Mouse (Mus musculus) kidney, postnatal 10 days (tissue): ENCODE data around the gene Polr3h.
"Not testable (repeated sequence)": the region's sequence is repeated elsewhere in the genome, so short reads cannot be mapped to it uniquely, and the experiment has no call there.

Source experiments
- DNase-seq: peaks from one replicate; pipeline ENCODE4 v3.0.0; 2021; ENCODE audit warnings: mixed read lengths

Polr3h gene

DNA sequence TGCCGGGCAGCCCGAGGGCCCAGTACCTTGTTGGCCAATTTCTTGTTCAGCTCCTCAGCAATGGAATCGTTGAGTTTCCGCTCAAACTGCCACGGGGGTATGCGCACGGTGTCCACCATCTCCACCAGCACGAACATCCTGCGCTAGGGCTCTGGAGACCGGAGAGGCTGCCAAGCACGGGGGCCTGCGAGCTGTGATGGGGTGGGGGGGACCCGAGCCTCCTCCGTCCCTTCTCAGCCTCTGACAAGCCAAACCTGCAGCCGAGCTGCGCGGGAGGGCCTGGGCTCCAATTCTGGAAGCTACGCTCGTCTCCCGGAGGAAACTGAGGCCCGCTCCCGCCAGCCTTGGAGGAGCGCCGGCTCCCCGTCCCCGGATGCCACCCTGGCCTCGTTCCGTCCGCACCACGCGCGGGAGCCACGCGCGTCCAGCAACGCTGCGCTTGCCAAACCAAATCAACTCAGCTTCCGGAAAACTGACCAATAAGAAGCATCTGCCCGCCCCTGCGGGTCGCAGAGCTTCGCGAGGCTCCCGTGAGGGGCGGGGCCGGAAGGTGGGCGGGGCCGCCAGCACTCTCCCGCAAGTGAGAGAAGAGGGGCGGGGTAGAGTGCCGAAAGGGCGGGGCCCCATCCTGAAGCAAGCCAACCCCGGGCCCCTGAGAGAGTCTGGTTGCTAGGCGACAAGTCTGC, at the start of gene Polr3h:
Gene Polr3h (minus strand): TSS at position 481 of the 686 bp plus-strand sequence.
- DNase-seq, result peak; percentile 99

DNA sequence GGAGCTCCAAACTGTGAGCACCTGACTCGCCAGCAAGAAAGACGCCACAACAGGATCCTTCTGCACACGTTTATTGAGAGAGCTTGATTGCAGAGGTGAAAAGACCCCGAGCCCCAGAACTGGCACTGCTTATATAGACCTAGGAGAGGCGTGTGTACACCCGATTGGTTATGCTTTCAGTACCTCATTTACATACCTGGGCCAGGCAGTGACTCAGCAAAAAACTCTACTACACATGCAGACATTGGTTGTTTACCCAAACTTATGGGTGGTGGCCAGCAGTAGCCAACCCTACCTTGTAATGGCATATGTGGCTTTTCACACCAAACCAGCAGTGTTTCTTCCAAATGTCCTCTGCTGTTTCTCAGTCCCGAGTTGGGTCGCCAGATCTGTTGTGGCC, 49.1 kb upstream of the Polr3h start:
- not testable (repeated sequence) for DNase-seq

DNA sequence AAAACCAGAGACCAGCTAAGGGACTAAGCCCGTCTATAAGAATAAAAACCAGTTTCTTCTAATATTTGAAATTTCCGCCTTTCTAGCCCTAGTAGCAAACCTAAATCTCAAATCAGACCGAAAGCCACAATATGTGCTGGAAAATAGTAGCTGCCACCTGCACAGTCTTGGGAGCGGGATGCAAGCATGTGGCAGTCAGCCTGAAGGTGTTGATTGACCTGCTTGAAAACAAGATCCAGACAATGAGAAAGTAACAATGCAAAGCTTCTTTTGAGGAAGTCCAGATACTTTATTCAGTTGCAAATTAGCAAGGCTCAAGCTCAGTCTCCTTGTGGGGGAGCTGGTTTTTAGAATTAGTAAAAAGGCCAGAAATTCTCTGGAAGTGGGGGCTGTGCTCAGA, 44.5 kb upstream of the Polr3h start:
- not testable (repeated sequence) for DNase-seq

DNA sequence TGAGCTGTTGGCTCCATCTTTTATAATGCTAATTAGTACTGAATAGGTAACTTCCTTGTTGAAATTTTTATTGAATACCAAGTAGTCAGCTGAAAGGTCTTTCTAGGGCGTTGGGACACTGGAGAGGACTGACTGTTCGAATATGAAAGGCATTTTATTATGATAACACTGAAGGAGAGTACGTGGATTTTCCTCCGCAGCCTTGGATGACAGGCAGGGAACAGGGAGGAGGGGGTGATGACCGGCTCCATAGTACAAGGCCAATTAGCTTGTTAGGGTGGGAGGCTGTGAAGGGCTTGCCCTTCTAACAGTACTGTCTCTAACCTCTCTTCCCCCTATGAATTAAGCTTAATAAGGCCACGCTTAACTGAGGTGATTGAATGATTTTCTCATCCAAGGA, 43.6 kb upstream of the Polr3h start:
- not testable (repeated sequence) for DNase-seq

DNA sequence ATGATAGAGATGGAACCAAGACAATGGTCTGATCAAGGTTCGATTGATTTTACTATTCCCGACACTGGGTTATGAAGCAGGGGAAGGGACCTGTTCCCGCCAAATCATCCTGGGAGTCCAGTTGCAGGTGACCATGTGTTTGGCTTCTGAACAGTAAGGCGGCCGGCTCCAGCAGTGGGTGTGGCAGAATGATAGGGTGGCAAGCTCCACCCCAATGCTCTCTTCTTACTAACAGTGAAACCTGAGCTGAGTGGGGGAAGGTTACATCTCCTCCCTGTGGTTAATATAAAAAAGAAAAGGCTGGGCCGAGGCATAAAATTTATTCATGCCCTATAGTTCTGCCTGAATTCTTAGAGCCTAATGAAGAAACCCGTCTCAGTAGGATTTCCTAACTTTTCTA, 43.1 kb upstream of the Polr3h start:
- DNase-seq, result no peak

DNA sequence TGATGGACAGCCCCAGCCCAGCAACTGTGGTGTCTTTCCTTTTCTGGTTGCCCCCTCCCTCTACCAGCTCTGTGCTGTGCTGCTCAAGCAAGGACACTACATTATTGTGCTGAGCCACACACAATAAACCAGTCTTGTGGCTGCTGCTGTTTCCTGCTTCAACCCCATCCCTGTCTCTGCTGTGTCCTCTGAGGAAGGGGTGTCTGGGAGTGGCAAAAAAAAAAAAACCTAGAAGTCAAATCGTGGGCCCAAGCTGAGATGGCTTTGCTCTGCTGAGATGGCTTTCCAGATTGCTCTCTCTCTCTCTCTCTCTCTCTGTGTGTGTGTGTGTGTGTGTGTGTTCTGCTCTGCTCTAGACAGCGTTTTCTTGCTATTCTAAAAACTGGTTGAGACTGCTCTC, 42.4 kb upstream of the Polr3h start:
- no peak for DNase-seq

DNA sequence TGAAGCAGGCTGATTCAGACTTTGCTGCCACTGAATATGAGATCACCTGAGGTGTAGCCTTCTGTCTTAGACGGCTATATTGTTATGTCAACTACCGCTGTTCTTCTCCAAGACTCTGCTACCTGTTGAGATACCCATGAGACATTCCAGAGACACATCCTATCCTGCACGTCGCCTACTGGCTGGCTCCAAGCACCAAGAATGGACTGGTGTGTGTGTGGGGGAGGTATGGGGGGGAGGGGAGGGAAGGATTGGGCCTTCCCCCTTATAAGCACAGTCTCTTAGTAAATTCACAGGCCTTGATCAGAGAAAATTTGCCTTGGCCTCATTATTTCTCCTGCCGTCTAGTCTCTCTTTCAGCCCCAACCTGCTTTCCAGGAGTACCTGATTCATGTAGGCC, 41.8 kb upstream of the Polr3h start:
- DNase-seq, result no peak

DNA sequence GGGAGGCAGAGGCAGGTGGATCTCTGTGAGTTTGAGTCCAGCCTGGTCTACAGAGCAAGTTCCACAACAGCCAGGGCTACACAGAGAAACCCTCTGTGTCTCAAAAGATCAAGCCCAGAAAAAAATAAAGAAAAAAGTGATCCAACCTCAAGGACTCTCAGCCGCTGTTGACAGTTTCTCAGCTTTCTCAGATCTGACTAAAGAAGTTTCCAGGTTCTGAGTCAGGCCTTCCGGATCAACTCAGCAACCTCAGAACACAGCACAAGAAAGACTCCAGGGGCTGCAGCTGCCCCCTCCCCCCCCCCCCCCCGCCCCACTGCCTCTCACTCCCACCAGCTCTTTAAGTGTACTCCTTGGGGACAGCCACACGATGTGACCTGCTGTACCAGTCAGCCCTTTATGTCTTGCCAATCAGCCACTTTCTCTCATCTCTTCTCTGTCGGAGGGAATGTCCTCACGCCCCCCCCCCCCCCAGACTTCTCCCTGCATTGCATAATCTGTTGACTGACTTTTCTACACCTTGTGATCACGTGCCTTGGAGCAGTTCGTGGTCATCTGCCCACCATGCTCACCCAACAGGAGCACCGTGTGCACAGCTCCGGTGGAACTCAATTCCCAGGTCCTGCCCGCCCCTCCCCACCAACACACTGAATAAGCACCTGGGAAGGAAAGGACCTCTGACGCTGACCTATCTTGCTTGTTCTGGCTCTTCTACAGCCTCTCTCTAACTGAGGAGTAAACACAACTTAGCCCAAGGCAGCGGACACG, 40.2 kb upstream of the Polr3h start:
- no peak for DNase-seq

DNA sequence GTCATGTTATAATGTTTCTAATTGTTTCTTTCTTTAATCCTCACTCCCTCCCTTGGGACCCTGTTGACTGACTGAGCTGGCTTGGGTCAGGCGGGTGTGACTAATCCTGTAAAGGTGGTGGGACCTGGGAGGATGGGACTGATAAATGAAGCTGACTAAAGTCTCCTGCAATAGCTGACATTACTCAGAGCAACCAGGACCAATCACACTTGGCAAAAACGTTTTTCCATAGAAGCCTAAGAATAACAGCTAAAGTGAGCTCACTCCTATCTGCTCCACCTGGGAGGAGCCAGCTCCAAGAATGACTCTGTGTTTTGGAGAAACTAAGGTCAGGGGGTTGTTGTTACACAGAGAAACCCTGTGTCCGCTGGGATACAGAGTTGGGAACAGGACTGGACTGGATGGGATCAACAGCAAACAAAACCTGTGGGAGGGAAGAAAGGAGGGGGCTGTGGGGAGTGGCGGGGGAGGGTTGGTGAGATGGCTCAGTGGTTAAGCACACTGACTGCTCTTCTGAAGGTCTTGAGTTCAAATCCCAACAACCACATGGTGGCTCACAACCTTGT, 39.0 kb upstream of the Polr3h start:
- DNase-seq, result no peak

DNA sequence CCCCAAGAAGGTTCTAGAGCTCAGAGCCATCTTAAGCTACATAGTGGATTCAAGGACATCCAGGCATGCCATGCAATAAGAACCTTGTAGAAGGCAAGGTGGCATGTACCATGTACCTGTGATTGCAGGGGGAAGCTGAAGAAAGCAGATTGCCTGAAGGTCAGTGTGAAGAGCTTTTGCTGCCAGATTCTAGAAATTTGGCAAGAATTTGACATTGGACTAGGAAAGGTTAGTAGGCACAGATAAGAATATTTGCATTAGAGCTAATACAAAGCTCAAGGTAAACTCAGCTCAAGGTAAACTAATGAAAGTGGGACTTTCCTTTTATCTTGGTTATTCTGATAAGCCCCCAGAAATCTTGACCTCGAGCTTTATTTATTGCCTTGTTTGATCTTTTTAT, 38.2 kb upstream of the Polr3h start:
- no peak for DNase-seq

DNA sequence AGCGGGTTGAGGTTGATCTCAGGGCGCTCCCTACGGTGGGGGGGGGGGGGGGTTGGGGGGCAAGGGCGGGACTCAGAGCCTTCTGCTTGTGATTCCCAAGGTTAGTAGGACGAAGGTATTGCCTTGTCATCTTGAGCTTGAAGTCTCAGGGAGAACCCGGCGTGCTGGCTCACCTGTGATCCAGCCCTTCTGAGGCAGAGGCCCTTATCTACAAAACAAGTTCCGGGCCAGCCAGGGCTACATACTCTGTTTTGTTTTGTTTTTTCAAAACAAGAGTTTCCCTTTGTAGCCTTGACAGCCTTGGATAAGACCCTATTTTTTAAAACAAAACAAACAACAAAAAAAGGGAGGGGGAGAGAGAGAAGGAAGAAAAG, 35.0 kb upstream of the Polr3h start:
- DNase-seq, result no peak

DNA sequence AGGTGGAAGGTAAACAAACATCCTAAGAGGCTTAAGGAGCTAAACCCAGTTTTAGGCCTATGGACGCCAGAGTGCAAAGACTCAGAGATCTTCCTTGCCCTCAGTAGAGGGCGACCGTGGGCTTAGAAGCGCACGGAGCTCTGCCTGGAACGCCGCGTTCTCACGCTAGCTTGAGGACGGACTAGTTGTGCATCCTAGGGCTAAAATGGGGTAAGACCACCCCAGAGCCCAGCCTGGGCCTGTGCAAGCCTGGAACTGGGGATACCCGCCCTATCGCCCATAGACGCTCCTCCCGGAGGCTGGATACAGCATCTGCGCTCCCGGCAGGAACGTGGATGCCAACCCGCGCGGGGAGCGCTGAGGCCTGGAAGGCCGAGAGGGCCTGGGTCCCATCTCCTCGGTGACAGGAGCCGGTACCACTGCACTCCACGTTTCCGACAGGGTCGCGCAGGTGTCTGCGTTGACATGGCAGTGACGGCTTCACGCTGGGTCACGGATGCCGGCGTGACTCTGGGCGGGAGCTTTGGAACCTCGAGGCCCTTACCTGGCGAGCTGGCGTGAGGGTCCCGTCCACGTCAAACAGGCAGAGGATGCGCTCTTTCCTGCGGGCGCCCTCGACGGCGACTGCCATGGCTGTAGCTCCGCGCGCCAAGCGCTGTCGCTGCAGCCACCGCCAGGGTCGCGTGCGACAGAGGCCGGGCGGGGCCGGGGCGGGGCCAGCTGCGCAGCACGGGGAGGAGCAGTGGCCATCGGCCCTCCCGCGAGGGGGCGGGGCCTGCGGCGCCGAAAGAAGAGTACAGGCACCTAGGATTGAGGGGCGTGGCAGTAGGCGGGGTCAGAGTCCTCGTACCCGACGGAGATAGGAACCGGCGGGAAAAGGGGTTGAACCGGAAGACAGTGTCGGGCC, 34.4 kb upstream of the Polr3h start, which contains the start of gene Pmm1:
Gene Pmm1 (minus strand): TSS at position 760 of the 907 bp plus-strand sequence.
- DNase-seq, result peak; percentile 100

DNA sequence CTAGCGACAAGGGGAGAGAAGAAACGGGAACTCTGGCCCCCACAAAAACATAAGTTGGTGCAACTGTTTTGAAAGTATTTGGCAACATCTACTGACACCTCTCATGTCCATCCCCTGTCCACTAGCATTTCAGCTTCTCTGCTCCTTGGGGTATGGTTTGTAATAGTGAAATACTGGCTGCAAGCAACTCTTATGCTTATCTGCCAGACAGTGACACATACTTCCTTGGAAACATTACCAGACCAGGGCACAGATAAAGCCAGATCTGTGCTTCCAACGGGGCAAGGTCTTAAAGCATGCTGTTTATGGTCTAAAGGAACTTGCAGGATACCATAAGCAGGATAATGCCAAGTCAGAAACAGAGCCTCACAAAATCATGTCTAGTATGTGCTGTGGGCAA, 32.9 kb upstream of the Polr3h start:
- no peak for DNase-seq

DNA sequence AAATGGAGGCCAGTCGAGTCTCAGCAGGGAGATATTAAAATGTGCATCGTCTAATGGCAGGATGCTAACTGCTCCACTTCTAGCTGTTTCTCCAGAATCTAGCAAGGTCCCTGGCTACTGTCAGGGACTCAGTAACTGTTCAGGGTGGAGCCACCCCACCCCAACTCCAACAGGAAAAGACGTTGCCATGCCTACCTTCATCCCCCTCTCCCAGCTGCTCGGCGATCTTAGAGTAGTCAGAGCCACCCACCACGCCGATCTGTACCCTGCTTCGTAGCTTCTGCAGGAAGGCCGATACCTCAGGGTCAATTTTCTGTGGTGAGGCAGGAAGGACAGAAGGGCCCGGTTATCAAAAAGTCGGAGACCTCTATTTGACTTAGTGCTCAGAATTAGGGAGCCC, 31.6 kb upstream of the Polr3h start:
- DNase-seq, result no peak

DNA sequence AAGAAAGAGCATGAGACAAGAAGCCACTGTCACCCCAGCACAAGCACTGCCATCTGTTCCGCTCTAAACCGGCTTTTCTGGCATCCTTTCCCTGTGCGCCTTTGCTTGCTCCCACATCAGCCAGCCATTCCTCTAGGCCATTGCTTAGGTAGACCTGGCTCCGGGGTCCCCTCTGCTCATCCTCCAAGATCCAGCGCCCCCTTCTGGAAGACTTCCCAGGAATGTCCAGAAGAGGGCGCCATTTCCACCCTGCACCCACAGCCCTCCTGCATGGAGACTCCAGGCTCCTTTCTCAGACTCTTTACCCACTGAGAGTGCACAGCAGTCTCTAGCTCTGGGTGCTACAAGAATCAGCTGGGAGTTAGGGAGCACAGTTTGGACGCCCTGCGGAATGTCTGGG, 30.4 kb upstream of the Polr3h start:
- DNase-seq, result peak; percentile 61

DNA sequence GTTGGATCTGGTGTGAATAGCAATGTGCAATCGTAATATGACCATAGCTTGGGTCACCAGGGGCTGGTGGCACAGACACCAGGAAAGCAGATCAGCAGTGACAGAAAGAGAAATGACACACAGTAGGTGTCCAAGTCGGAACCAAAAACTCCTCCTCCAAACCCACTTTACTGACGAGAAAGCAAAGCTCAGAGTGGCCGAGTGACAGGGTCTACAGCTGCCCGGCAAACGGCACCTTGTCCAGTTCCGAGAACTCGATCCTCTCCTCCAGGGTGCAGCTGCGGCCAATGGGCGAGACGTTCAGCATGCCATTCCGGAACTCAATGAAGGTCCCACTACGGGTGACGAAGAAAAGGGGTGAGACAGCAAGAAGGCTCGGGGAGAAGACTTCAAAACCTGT, 29.4 kb upstream of the Polr3h start:
- DNase-seq, result peak; percentile 4

DNA sequence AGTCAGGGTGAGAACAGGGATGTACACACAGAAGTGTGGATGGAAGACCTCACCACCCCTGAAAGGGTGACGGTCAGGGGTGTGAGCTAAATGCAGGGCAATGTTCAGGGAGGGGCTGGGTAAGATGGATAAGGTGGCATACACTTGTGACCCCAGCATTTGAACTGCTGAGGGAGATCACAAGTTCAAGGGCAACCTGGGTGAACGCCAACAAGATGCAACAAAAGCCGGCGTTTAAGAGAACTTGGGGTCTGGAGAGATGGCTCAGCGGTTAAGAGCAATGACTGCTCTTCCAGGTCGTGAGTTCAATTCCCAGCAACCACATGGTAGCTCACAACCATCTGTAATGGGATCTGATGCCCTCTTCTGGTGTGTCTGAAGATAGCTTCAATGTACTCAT, 28.7 kb upstream of the Polr3h start:
- peak; percentile 6 for DNase-seq

DNA sequence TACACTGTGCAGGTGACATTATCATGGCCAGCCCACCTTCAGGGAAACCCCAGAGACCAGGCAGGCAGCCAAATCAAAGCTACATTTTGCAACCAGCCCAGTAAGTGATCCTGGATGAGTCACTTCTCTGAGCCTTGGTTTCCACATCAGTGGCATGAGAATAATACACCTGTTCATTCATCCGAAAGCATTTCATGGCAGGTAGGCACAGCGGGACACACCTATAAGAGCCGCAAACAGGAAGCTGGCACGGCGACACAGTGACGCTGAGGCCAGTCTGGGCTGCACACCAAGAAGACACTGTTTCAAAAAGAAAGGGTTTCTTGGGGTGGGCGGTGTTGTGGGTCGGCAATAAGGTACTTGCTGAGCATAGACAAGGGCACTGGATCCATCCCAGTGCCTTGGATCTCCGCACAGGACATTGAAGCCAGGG, 28.1 kb upstream of the Polr3h start:
- DNase-seq, result peak; percentile 8

DNA sequence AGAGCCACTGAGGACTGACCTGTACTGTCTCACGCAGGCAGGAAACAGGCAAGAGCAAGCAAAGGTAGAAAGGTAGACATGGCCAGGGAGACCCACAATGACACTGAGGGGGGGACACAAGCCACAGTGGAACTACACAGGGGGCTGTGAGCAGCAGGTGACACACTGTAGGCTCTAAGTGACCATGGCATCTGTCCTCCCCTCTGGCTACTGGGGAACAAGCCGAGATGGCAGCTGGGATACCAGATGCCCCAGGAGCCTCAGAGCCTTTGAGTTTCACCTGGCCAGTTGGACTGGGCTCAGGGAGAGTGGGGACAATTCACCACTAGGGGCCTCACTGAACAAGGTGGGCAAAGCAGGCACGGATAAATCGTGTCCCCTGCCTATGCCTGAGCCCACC, 26.3 kb upstream of the Polr3h start:
- DNase-seq, result no peak

DNA sequence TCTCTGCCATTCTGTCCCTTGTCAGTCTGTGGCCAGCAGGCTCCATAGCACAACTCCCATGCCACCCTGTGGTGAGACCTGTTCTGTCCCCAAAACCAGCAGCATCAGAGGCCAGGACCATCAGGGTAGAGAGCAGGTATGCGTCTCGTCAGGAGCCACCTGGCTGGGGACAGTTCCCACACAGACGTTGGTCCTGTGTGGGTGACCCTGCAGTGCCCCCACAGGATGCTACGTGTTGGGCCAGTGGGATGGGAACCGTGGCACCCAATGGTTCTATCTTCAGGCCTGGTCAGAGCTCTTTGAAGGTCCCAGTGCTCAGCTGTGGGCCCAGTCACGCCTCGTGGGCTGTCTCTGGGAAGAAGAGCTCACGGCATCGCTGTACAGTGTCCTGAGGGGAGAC, 25.1 kb upstream of the Polr3h start:
- no peak for DNase-seq

DNA sequence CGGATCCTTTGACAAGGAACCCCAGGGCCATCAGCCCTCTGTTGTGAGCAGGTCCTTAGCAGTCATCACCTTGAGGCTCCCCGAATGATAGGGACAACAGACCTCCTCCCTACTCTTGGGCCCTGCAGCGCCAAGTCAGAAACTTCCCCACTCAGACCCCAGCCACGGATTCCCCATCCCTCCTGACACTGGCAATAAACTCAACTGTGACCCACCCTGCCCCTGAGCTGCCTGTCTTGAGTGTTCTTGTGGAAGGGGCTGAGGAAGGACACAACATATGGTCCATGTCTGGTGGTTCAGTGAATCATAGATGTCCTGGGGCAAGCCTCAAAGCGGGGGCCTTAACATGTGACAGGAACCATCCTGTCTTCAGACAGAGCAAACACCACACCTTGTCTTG, 24.7 kb upstream of the Polr3h start:
- DNase-seq, result no peak

DNA sequence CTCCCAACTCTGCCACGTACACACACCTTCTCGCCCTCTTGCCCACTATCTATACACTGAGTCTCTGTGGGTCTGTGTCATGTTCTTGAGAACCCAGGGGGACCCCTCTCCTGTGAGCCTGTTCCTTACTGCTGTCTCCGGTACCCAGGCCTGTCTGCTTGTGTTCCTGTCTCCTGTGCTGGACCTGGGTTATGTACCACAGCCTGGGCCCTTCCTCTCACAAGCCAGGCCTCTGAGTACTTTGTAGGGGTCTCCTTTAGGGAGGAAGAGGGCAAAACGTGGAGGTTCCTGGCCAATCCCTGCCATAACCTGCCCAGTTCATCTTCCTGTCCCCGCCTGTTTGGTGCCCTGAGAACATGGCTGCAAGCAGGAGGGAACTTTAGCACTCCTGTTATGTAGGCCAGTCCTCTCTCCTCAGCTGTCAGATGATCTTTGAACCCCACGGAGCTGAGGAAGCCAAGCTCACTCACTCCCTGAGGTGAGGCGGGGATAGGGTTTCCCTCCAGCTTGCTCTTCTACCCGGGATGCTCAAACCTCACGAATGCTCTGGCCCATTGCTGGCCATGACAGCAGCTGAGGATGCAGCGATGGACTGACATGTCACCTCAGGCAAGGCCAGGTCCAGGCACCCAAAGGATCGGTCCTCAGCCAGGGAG, 23.6 kb upstream of the Polr3h start:
- DNase-seq, result no peak

DNA sequence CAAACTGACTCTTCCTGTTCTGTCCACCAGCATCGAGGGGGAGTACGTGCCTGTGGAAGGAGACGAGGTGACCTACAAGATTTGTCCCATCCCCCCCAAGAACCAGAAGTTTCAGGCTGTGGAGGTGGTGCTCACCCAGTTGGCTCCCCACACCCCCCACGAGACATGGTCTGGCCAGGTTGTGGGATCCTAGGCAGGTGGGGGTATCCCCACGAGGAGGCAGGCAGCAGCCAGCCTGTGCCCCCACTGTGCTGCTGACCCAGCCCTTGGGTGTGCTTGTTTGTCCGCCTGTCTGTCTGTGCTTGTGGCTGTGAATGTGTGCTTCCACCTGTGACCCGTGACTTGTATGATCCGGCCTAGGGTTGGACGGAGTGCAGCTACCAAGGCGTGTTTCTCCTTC, 23.0 kb upstream of the Polr3h start:
- DNase-seq, result no peak
